Mouse (Mus musculus) cerebellum, adult 9-11 months (tissue): ENCODE measurements around the gene Cd82.
A peak's percentile ranks its signal among the peaks of the same experiment; 100 is the strongest.

Source experiments
- DNase-seq: peaks from one replicate; pipeline ENCODE4 v3.0.0; 2022

Cd82 gene

GRCm38 (mm10) chr2:93461869-93462714 is 848 bp downstream of the Cd82 start:
- peak; percentile 73 for DNase-seq

GRCm38 (mm10) chr2:93460786-93461469 is 2.0 kb downstream of the Cd82 start:
- DNase-seq: no peak

GRCm38 (mm10) chr2:93459208-93459920 is 3.6 kb downstream of the Cd82 start:
- DNase-seq: no peak

- DNase-seq: no peak
Measured at GRCm38 (mm10) chr2:93458332-93459207, 4.4 kb downstream of the Cd82 start.

GRCm38 (mm10) chr2:93457426-93458130 is 5.4 kb downstream of the Cd82 start:
- DNase-seq: no peak

- DNase-seq: no peak
Measured at GRCm38 (mm10) chr2:93456140-93456539, 6.8 kb downstream of the Cd82 start.

GRCm38 (mm10) chr2:93454817-93455591 is 7.9 kb downstream of the Cd82 start:
- no peak for DNase-seq

- no peak for DNase-seq
Measured at GRCm38 (mm10) chr2:93454334-93454733, 8.6 kb downstream of the Cd82 start.

- no peak for DNase-seq
Measured at GRCm38 (mm10) chr2:93453046-93453445, 9.9 kb downstream of the Cd82 start.

- no peak for DNase-seq
Measured at GRCm38 (mm10) chr2:93452506-93452905, 10.4 kb downstream of the Cd82 start.

GRCm38 (mm10) chr2:93452057-93452456 is 10.9 kb downstream of the Cd82 start:
- no peak for DNase-seq

- DNase-seq: no peak
Measured at GRCm38 (mm10) chr2:93451219-93451938, 11.6 kb downstream of the Cd82 start.

- no peak for DNase-seq
Measured at GRCm38 (mm10) chr2:93450695-93451094, 12.2 kb downstream of the Cd82 start.

- DNase-seq: no peak
Measured at GRCm38 (mm10) chr2:93449657-93450056, 13.3 kb downstream of the Cd82 start.

GRCm38 (mm10) chr2:93448774-93449173 is 14.2 kb downstream of the Cd82 start:
- no peak for DNase-seq

- DNase-seq: no peak
Measured at GRCm38 (mm10) chr2:93447500-93448249, 15.3 kb downstream of the Cd82 start.

GRCm38 (mm10) chr2:93446606-93447353 is 16.2 kb downstream of the Cd82 start:
- DNase-seq: no peak

- DNase-seq: no peak
Measured at GRCm38 (mm10) chr2:93445237-93445651, 17.7 kb downstream of the Cd82 start.

GRCm38 (mm10) chr2:93444280-93444679 is 18.7 kb downstream of the Cd82 start:
- DNase-seq: no peak
